Mouse (Mus musculus) midbrain, embryonic 16.5 days (tissue): ENCODE results near the gene Tmem245. TPM values are rescaled to one million over a fixed set of nuclear protein-coding genes. Genes with fewer than 3 reads are reported as not detected.

Experiments used
- ATAC-seq: fragments of 200-750 bp; cut with Nextera tagmentation; 2 replicates; pipeline ENCODE4 v1.8.0; 2017; ENCODE audit warnings: moderate TSS enrichment
- H3K27ac ChIP-seq: fragments of 300-500 bp; sonication (generic); 2 replicates; pipeline ENCODE4 v1.5.1; 2014; ENCODE audit warnings: mild to moderate bottlenecking, low read length, mixed read lengths
- H3K27me3 ChIP-seq: fragments of 300-500 bp; sonication (generic); 2 replicates; pipeline ENCODE4 v1.6.1; 2014; ENCODE audit warnings: low read depth, low read length, mixed read lengths; ENCODE audit not compliant: control insufficient read depth, insufficient read depth
- H3K36me3 ChIP-seq: fragments of 300-500 bp; sonication (generic); 2 replicates; pipeline ENCODE4 v1.6.1; 2014; ENCODE audit warnings: mild to moderate bottlenecking, low read length, moderate library complexity, mixed read lengths; ENCODE audit not compliant: control insufficient read depth, insufficient read depth
- H3K4me1 ChIP-seq: fragments of 300-500 bp; sonication (generic); 2 replicates; pipeline ENCODE4 v1.6.1; 2014; ENCODE audit warnings: mild to moderate bottlenecking, low read length, mixed read lengths; ENCODE audit not compliant: control insufficient read depth, insufficient read depth
- H3K4me2 ChIP-seq: fragments of 300-500 bp; sonication (generic); 2 replicates; pipeline ENCODE4 v1.6.1; 2014; ENCODE audit warnings: mild to moderate bottlenecking, low read length, mixed read lengths
- H3K4me3 ChIP-seq: fragments of 300-500 bp; sonication (generic); 2 replicates; pipeline ENCODE4 v1.5.1; 2014; ENCODE audit warnings: low read depth, mild to moderate bottlenecking, low read length, moderate library complexity, mixed read lengths
- H3K9ac ChIP-seq: fragments of 300-500 bp; sonication (generic); 2 replicates; pipeline ENCODE4 v1.6.1; 2014; ENCODE audit warnings: low read depth, low read length, mixed read lengths
- H3K9me3 ChIP-seq: fragments of 300-500 bp; sonication (generic); replicated peaks from 2 replicates; pipeline ENCODE4 v1.6.1; 2014; ENCODE audit warnings: mild to moderate bottlenecking, low read length, mixed read lengths; ENCODE audit not compliant: control insufficient read depth, poor library complexity, severe bottlenecking
- WGBS: fragments of 180-500 bp; shearing (Covaris S2); extraction: QIAGEN DNeasy Blood & Tissue Kit; methylation state at CpG from one replicate; pipeline ENCODE4 v1.1.7; 2014; 5-methylcytosine and 5-hydroxymethylcytosine counted together
- polyA plus RNA-seq: library from polyadenylated mRNA; unstranded; fragments of >200 nt; fragmentation: Nextera tagmentation; extraction: Ambion mirVana; gene quantifications from 2 replicates; pipeline ENCODE4 v1.2.1, GENCODE M21; 2015

The Tmem245 gene
- polyA plus RNA-seq, 1 experiment from 2014 or later, result 7.6 TPM

GRCm38 (mm10) chr4:56865003-56865511, 82.2 kb downstream of the Tmem245 start, which contains the start of gene Ctnnal1:
Ctnnal1 (minus strand) TSS chr4:56865188.
- Histone ChIP-seq H3K4me1 (peaks cover 17% of the 10 kb centered on the region), H3K36me3 (no peaks in the 10 kb centered on the region), H3K4me3 (peak within 1 kb of the TSS; percentile 89), H3K9ac (peak within 1 kb of the TSS; percentile 95), H3K27me3 (no peaks in the 10 kb centered on the region), H3K9me3 (no peaks in the 10 kb centered on the region), H3K4me2 (peak within 1 kb of the TSS; percentile 87), H3K27ac (peak within 1 kb of the TSS; percentile 84)
- under 1% methylated on average over 40 of the region's 45 CpGs for WGBS
- ATAC-seq, result peak; percentile 96

GRCm38 (mm10) chr4:56864417-56865001, 82.7 kb downstream of the Tmem245 start:
- H3K9me3 ChIP-seq, result no peaks in the 10 kb centered on the region
- H3K27me3 ChIP-seq, result no peaks in the 10 kb centered on the region
- peak overlapping the region; percentile 84 for H3K27ac ChIP-seq
- under 1% methylated on average over 49 of the region's 49 CpGs for WGBS
- peak; percentile 81 for ATAC-seq
- peak overlapping the region; percentile 95 for H3K9ac ChIP-seq
- peak overlapping the region; percentile 89 for H3K4me3 ChIP-seq
- peak overlapping the region; percentile 87 for H3K4me2 ChIP-seq
- H3K36me3 ChIP-seq, result no peaks in the 10 kb centered on the region
- peaks cover 17% of the 10 kb centered on the region for H3K4me1 ChIP-seq

- Histone ChIP-seq H3K27me3 (no peaks in the 10 kb centered on the region), H3K9ac (peak overlapping the region; percentile 95), H3K4me3 (peak overlapping the region; percentile 89), H3K9me3 (no peaks in the 10 kb centered on the region), H3K4me2 (peak overlapping the region; percentile 87), H3K4me1 (peaks cover 17% of the 10 kb centered on the region), H3K36me3 (no peaks in the 10 kb centered on the region), H3K27ac (no peak overlapping the region; the same call in 1 of the 2 replicates)
- 36% methylated on average over 4 of the region's 4 CpGs for WGBS
- ATAC-seq, result no peak
Measured at GRCm38 (mm10) chr4:56864016-56864415, 83.2 kb downstream of the Tmem245 start.

GRCm38 (mm10) chr4:56861551-56861950, 85.7 kb downstream of the Tmem245 start:
- Histone ChIP-seq H3K27ac (no peak overlapping the region), H3K4me3 (no peak overlapping the region), H3K4me1 (peaks cover 17% of the 10 kb centered on the region), H3K36me3 (no peaks in the 10 kb centered on the region), H3K9ac (no peak overlapping the region), H3K4me2 (no peak overlapping the region), H3K27me3 (no peaks in the 10 kb centered on the region), H3K9me3 (no peaks in the 10 kb centered on the region)
- no peak for ATAC-seq
- 94% methylated on average over 4 of the region's 4 CpGs for WGBS

- ATAC-seq, result no peak
- no peak overlapping the region for H3K9ac ChIP-seq
- no peak overlapping the region for H3K27ac ChIP-seq
- no peaks in the 10 kb centered on the region for H3K36me3 ChIP-seq
- no peak overlapping the region for H3K4me3 ChIP-seq
- no peaks in the 10 kb centered on the region for H3K27me3 ChIP-seq
- WGBS, result 77% methylated on average over 9 of the region's 9 CpGs
- H3K4me2 ChIP-seq, result no peak overlapping the region
- no peaks in the 10 kb centered on the region for H3K9me3 ChIP-seq
- H3K4me1 ChIP-seq, result peaks cover 12% of the 10 kb centered on the region
Measured at GRCm38 (mm10) chr4:56858733-56859132, 88.5 kb downstream of the Tmem245 start.

- Histone ChIP-seq H3K27ac (no peak overlapping the region), H3K9ac (no peak overlapping the region), H3K36me3 (no peaks in the 10 kb centered on the region), H3K4me1 (no peaks in the 10 kb centered on the region), H3K4me3 (no peak overlapping the region), H3K9me3 (no peaks in the 10 kb centered on the region), H3K4me2 (no peak overlapping the region), H3K27me3 (no peaks in the 10 kb centered on the region)
- 84% methylated on average over 8 of the region's 8 CpGs for WGBS
- ATAC-seq, result no peak
Measured at GRCm38 (mm10) chr4:56856371-56856949, 90.8 kb downstream of the Tmem245 start.

- WGBS, result 96% methylated on average over 5 of the region's 5 CpGs
- Histone ChIP-seq H3K4me2 (no peak overlapping the region), H3K27ac (no peak overlapping the region), H3K9ac (no peak overlapping the region), H3K4me3 (no peak overlapping the region), H3K27me3 (no peaks in the 10 kb centered on the region), H3K9me3 (no peaks in the 10 kb centered on the region), H3K4me1 (no peaks in the 10 kb centered on the region), H3K36me3 (no peaks in the 10 kb centered on the region)
- ATAC-seq, result no peak
Measured at GRCm38 (mm10) chr4:56855935-56856334, 91.3 kb downstream of the Tmem245 start.

GRCm38 (mm10) chr4:56850724-56851123, 96.5 kb downstream of the Tmem245 start:
- H3K9ac ChIP-seq, result no peak overlapping the region
- H3K27ac ChIP-seq, result no peak overlapping the region
- no peak for ATAC-seq
- H3K4me2 ChIP-seq, result no peak overlapping the region
- H3K36me3 ChIP-seq, result no peaks in the 10 kb centered on the region
- no peaks in the 10 kb centered on the region for H3K9me3 ChIP-seq
- H3K27me3 ChIP-seq, result no peaks in the 10 kb centered on the region
- no peaks in the 10 kb centered on the region; the same call in 1 of the 2 replicates for H3K4me1 ChIP-seq
- H3K4me3 ChIP-seq, result no peak overlapping the region
- 32% methylated on average over 6 of the region's 6 CpGs for WGBS

- Histone ChIP-seq H3K4me2 (no peak overlapping the region), H3K9ac (no peak overlapping the region), H3K27ac (no peak overlapping the region), H3K36me3 (peaks cover 7% of the 10 kb centered on the region), H3K27me3 (no peaks in the 10 kb centered on the region), H3K9me3 (no peaks in the 10 kb centered on the region), H3K4me1 (no peaks in the 10 kb centered on the region; the same call in 1 of the 2 replicates), H3K4me3 (no peak overlapping the region)
- no peak for ATAC-seq
- WGBS, result 88% methylated on average over 6 of the region's 6 CpGs
Measured at GRCm38 (mm10) chr4:56848044-56848443, 99.2 kb downstream of the Tmem245 start.
